Comparison of ENCODE assay signal across 8 mouse cellular contexts in the genomic region with DNA sequence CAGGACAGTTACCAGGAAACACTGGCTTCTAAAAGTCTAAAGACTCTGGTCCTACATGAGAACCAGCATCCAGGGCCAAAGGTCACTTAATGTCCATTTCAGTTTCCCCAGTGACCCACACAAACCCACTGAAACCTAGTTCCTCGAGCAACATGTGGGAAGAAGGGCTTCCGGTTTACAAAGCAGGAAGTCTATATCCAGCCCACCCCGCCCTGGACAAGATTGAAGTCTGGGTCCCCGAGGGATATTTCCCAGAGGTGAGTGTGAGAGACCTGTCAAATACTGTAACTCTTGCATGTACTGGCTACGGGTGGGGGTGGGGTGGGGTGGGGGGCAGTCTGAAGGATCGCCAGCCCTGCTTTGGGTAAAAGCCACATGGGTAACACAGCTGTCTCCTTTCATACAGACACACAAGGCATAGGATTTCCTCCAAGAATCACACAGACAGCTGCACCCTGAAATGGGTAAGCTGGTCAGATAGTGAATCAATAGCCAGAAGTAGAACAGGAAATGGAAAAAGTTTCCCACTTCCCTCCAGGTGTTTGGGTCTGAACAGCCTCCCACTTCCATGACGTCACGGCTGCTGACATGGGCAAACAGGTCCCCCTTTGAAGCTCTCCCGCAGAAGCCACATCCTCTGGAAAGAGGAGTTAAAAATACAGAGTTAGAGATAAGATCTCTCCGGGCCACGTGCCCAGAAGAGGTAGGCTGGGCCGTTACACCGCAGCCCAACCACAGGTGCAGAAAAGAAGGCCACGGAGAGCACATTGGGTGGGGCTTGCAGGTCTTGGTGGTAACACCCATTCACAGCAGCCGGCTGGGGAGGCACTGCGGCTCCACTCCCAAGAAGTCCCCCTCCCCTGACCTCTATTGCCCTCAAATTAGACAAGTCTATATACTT. TPM values are rescaled to one million over a fixed set of nuclear protein-coding genes. Genes with fewer than 3 reads are reported as not detected.
A peak's percentile ranks its signal among the peaks of the same experiment; 100 is the strongest.
DNase-seq lines count a peak whose midpoint lies in the region; ATAC-seq lines count a peak whose summit lies in the region.

No protein-coding gene starts in this region.

- DNase-seq in adrenal gland, postnatal 14 days, result peak; percentile 69
- DNase-seq in adrenal gland, postnatal 4 days (ENCODE audit: low spot score in 2 of 2), result no peak
- peak; percentile 75 for DNase-seq in c-Kit-positive CD71-negative TER-119-negative erythroid progenitor cells, embryonic 14.5 days (ENCODE audit: low read depth)
- peak; percentile 24 for DNase-seq in heart, postnatal 25 days (ENCODE audit: low spot score)
- DNase-seq in natural killer cell, adult 2 months (ENCODE audit: low spot score in 2 of 2), result peak; percentile 96 to 100
- DNase-seq in urinary bladder, adult 18-20 months (ENCODE audit: low spot score in 2 of 2), result peak; percentile 57 to 66
- DNase-seq in left cerebral cortex, postnatal 14 days (ENCODE audit: low spot score in 2 of 2), result no peak

- H3K9me3 ChIP-seq in limb, embryonic 13.5 days, result no peaks in the 10 kb centered on the region

- ATAC-seq in limb, embryonic 13.5 days (ENCODE audit: low FRiP score, low read depth), result peak; percentile 24; the same call in 1 of the 2 replicates

- peak overlapping the region; percentile 66 for H3K4me2 ChIP-seq in limb, embryonic 13.5 days (replicated peaks)

- H3K36me3 ChIP-seq in limb, embryonic 13.5 days, result no peaks in the 10 kb centered on the region

- H3K4me3 ChIP-seq in limb, embryonic 13.5 days, result no peak overlapping the region

- H3K9ac ChIP-seq in limb, embryonic 13.5 days, result no peak overlapping the region

- H3K4me1 ChIP-seq in limb, embryonic 13.5 days, result peaks cover 33% of the 10 kb centered on the region

- WGBS in limb, embryonic 13.5 days, result 38% methylated on average over 16 of the region's 16 CpGs

- peaks cover 6% of the 10 kb centered on the region; the same call in 1 of the 2 replicates for H3K27me3 ChIP-seq in limb, embryonic 13.5 days

- no peak overlapping the region for H3K27ac ChIP-seq in limb, embryonic 13.5 days

- intact Hi-C loops in heart, postnatal 25 days (cut with DNase I), result loop anchor here (5.0 to 10.0 kb wide), 4 partner anchors 135 to 418 kb away; a partner anchor contains a TSS
- intact Hi-C loops in left cerebral cortex, postnatal 14 days (cut with DNase I), result loop anchor here (1.0 to 10.0 kb wide), 6 partner anchors 165 to 415 kb away; a partner anchor contains a TSS

RNA-seq across cellular contexts. Expression of a gene that starts 26.7 kb away (rescaled TPM):
- 237 and 250 TPM in 2 replicates for total RNA-seq in adrenal gland, postnatal 14 days (2021)
- 100 to 1,000 TPM; 195 to 211 TPM for total RNA-seq in adrenal gland, postnatal 4 days (2021)
- total RNA-seq in heart, postnatal 25 days (2021), result 100 to 1,000 TPM; 103 to 112 TPM
- 357 and 379 TPM in 2 replicates for polyA plus RNA-seq in limb, embryonic 13.5 days (2015; fragmentation: Nextera tagmentation; extraction: Ambion mirVana)
- total RNA-seq in left cerebral cortex, postnatal 14 days (2021), result 100 to 1,000 TPM; 118 to 127 TPM

RNA-seq across cellular contexts. Expression of a gene that starts 26.8 kb away (rescaled TPM):
- 297 and 309 TPM in 2 replicates for total RNA-seq in adrenal gland, postnatal 14 days (2021)
- total RNA-seq in adrenal gland, postnatal 4 days (2021), result 100 to 1,000 TPM; 351 to 353 TPM
- total RNA-seq in heart, postnatal 25 days (2021), result 10 to 100 TPM; 44.6 to 44.8 TPM
- polyA plus RNA-seq in limb, embryonic 13.5 days (2015; fragmentation: Nextera tagmentation; extraction: Ambion mirVana), result 46.5 and 51.0 TPM in 2 replicates
- 10 to 100 TPM; 50.3 to 51.0 TPM for total RNA-seq in left cerebral cortex, postnatal 14 days (2021)

RNA-seq across cellular contexts. Expression of a gene that starts 57.6 kb away (rescaled TPM):
- not detected in 2 replicates for total RNA-seq in adrenal gland, postnatal 14 days (2021)
- not detected for total RNA-seq in adrenal gland, postnatal 4 days (2021)
- not detected for total RNA-seq in heart, postnatal 25 days (2021)
- not detected in 2 replicates for polyA plus RNA-seq in limb, embryonic 13.5 days (2015; fragmentation: Nextera tagmentation; extraction: Ambion mirVana)
- total RNA-seq in left cerebral cortex, postnatal 14 days (2021), result not detected

Comparison
In these comparisons a context has a peak if more than half of its experiments do, and no peak if none do; other contexts are left out.
1. DNase-seq: peak in adrenal gland, postnatal 14 days (single experiment), c-Kit-positive CD71-negative TER-119-negative erythroid progenitor cells, embryonic 14.5 days (single experiment), heart, postnatal 25 days (single experiment), natural killer cell, adult 2 months (2 of 2) and urinary bladder, adult 18-20 months (2 of 2); none in adrenal gland, postnatal 4 days (0 of 2) and left cerebral cortex, postnatal 14 days (0 of 2).